Mouse (Mus musculus) right cerebral cortex, postnatal 4 days (tissue): Measurements from ENCODE around the gene Fyn.

ENCODE experiments used
- DNase-seq: peaks from one replicate; pipeline ENCODE4 v3.0.0-alpha.2; 2022

Fyn gene

GRCm38 (mm10) chr10:39542535-39543257 lies 174.0 kb downstream of the Fyn start:
- no peak for DNase-seq

GRCm38 (mm10) chr10:39543258-39543770 lies 174.7 kb downstream of the Fyn start:
- DNase-seq = no peak

- no peak for DNase-seq
Observed at GRCm38 (mm10) chr10:39547369-39548074, 178.9 kb downstream of the Fyn start.

GRCm38 (mm10) chr10:39550791-39551190 lies 182.1 kb downstream of the Fyn start:
- no peak for DNase-seq

GRCm38 (mm10) chr10:39551637-39552185 lies 183.1 kb downstream of the Fyn start:
- no peak for DNase-seq

- no peak for DNase-seq
Observed at GRCm38 (mm10) chr10:39552351-39552814, 183.7 kb downstream of the Fyn start.

- DNase-seq = no peak
Observed at GRCm38 (mm10) chr10:39552903-39553302, 184.2 kb downstream of the Fyn start.

- no peak for DNase-seq
Observed at GRCm38 (mm10) chr10:39555289-39555715, 186.6 kb downstream of the Fyn start.

- no peak for DNase-seq
Observed at GRCm38 (mm10) chr10:39555740-39556139, 187.1 kb downstream of the Fyn start.

- no peak for DNase-seq
Observed at GRCm38 (mm10) chr10:39557360-39557759, 188.7 kb downstream of the Fyn start.

- DNase-seq = no peak
Observed at GRCm38 (mm10) chr10:39557851-39558250, 189.2 kb downstream of the Fyn start.

GRCm38 (mm10) chr10:39558492-39559005 lies 189.9 kb downstream of the Fyn start:
- DNase-seq = no peak

- no peak for DNase-seq
Observed at GRCm38 (mm10) chr10:39559321-39559720, 190.7 kb downstream of the Fyn start.

- no peak for DNase-seq
Observed at GRCm38 (mm10) chr10:39562383-39562782, 193.7 kb downstream of the Fyn start.

- no peak for DNase-seq
Observed at GRCm38 (mm10) chr10:39563552-39564223, 195.0 kb downstream of the Fyn start.

- DNase-seq = no peak
Observed at GRCm38 (mm10) chr10:39566901-39567300, 198.2 kb downstream of the Fyn start.

GRCm38 (mm10) chr10:39568991-39569390 lies 200.3 kb downstream of the Fyn start:
- DNase-seq = no peak

GRCm38 (mm10) chr10:39571011-39571410 lies 202.4 kb downstream of the Fyn start:
- no peak for DNase-seq

GRCm38 (mm10) chr10:39572050-39572671 lies 203.5 kb downstream of the Fyn start:
- DNase-seq = no peak

- DNase-seq = no peak
Observed at GRCm38 (mm10) chr10:39572672-39573051, 204.0 kb downstream of the Fyn start.

GRCm38 (mm10) chr10:39576466-39576865 lies 207.8 kb downstream of the Fyn start:
- no peak for DNase-seq

GRCm38 (mm10) chr10:39580477-39580876 lies 211.8 kb downstream of the Fyn start:
- DNase-seq = no peak
